Mouse (Mus musculus): Measurements from ENCODE around the gene Gpr179. TPM values are rescaled to one million over a fixed set of nuclear protein-coding genes. Genes with fewer than 3 reads are reported as not detected.
"Not testable (repeated sequence)": the region's sequence is repeated elsewhere in the genome, so short reads cannot be mapped to it uniquely, and the experiment has no call there.

The Gpr179 gene
- polyA plus RNA-seq, 1 experiment from 2014 or later = 0.70 TPM

GRCm38 (mm10) chr11:97314110-97314509 is 37.8 kb downstream of the Gpr179 start:
- WGBS = 91% methylated on average over 3 of the region's 3 CpGs
- Histone ChIP-seq H3K36me3 (replicated peaks) (no peaks in the 10 kb centered on the region), H3K4me1 (peaks cover 37% of the 10 kb centered on the region), H3K4me2 (no peak overlapping the region), H3K27me3 (replicated peaks) (no peaks in the 10 kb centered on the region), H3K9ac (no peak overlapping the region), H3K27ac (no peak overlapping the region), H3K9me3 (no peaks in the 10 kb centered on the region), H3K4me3 (no peak overlapping the region)
- no peak for ATAC-seq (replicated peaks)

DNA sequence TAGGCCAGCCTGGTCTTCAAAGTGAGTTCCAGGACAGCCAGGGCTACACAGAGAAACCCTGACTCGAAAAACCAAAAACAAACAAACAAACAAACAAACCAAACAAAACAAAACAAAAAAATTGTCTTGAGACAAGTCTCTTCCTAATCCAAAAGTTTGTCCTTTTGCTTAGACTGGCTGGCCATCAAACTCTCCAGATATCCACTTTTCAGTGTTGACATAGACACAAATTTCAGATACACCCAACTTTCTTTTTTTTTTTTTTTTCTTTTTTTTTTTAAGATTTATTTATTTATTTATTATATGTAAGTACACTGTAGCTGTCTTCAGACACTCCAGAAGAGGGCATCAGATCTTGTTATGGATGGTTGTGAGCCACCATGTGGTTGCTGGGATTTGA is 39.0 kb downstream of the Gpr179 start:
- not testable (repeated sequence) for H3K4me3 ChIP-seq; H3K9me3 ChIP-seq; ATAC-seq (replicated peaks); H3K4me2 ChIP-seq; H3K36me3 ChIP-seq (replicated peaks); H3K27ac ChIP-seq; H3K27me3 ChIP-seq (replicated peaks); H3K9ac ChIP-seq
- H3K4me1 ChIP-seq = peaks cover 37% of the 10 kb centered on the region
- 85% methylated on average over 1 of the region's 1 CpGs for WGBS

DNA sequence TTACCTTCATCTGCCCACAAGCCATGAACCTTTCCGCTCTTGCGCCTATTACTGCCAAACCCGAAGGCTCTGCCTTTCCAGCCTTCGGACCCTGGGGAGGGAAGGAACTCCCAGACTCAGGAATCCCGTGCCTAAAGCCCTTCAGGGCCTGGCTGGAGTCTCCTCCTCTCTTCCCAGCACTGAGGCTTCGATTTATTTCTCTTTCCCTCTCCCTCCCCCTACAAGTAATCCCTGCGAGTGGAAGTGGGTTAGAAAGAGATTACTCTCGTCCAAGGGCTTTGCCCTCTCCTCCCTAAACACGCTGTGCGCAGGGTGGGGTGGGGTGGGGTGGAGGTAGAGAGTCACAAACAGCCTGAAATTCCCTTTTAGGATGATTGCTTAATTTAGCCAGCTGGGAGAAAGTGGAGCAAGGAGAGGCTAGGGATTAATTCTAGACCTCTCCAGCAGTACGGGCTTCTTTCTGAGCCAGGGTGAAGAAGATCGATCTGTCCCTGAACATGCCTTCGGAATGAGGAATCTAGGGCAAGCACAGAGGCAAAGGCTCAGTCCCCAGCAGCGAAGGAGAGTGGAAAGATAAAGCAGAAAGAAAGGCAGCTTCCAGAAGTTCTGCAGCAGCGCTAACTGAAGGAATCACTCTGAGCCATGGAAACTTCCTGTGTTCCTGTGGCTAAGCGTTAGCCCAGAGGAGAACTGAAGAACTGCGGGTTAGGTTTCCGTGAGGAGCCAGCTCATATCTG is 40.8 kb downstream of the Gpr179 start:
- no peak for ATAC-seq (replicated peaks)
- Histone ChIP-seq H3K4me2 (peak overlapping the region; percentile 62), H3K27ac (peak overlapping the region; percentile 60; the same call in 1 of the 2 replicates), H3K27me3 (replicated peaks) (no peaks in the 10 kb centered on the region), H3K9ac (peak overlapping the region; percentile 1; the same call in 1 of the 2 replicates), H3K9me3 (no peaks in the 10 kb centered on the region), H3K36me3 (replicated peaks) (no peaks in the 10 kb centered on the region), H3K4me1 (peaks cover 28% of the 10 kb centered on the region), H3K4me3 (peak overlapping the region; percentile 20)
- 2% methylated on average over 18 of the region's 18 CpGs for WGBS

- ATAC-seq (replicated peaks) = peak; percentile 71
- H3K36me3 ChIP-seq (replicated peaks) = no peaks in the 10 kb centered on the region
- peak overlapping the region; percentile 34 for H3K4me3 ChIP-seq
- peaks cover 25% of the 10 kb centered on the region for H3K4me1 ChIP-seq
- WGBS = under 1% methylated on average over 25 of the region's 25 CpGs
- H3K9me3 ChIP-seq = no peaks in the 10 kb centered on the region
- H3K27ac ChIP-seq = no peak overlapping the region
- no peaks in the 10 kb centered on the region for H3K27me3 ChIP-seq (replicated peaks)
- H3K4me2 ChIP-seq = peak overlapping the region; percentile 62
- peak overlapping the region; percentile 41 for H3K9ac ChIP-seq
Observed at GRCm38 (mm10) chr11:97309911-97310571, 41.8 kb downstream of the Gpr179 start.

DNA sequence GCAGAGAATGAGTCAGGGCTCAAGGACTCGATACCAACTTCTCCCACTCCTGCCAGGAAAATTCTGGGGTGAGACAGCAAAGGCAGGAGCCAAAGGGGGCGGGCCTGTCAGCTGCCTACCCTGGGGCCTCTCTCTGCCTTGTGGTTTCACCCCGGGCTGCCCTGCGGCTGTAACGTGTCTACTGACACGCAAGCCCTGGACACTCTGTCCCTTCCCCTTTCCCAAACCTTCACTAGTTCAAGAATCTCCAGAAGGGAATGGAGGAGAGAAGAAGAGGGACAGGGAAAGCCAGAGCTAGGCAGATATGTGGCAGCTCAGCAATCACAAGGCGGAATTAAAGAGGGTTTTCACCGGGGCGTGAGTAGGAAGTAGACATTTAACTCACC is 42.4 kb downstream of the Gpr179 start:
- H3K9me3 ChIP-seq = no peaks in the 10 kb centered on the region
- H3K36me3 ChIP-seq (replicated peaks) = no peaks in the 10 kb centered on the region
- no peak overlapping the region for H3K27ac ChIP-seq
- H3K4me1 ChIP-seq = peaks cover 24% of the 10 kb centered on the region
- ATAC-seq (replicated peaks) = no peak
- H3K9ac ChIP-seq = peak overlapping the region; percentile 41
- H3K4me2 ChIP-seq = peak overlapping the region; percentile 62
- no peaks in the 10 kb centered on the region for H3K27me3 ChIP-seq (replicated peaks)
- WGBS = 3% methylated on average over 9 of the region's 9 CpGs
- peak overlapping the region; percentile 34 for H3K4me3 ChIP-seq

DNA sequence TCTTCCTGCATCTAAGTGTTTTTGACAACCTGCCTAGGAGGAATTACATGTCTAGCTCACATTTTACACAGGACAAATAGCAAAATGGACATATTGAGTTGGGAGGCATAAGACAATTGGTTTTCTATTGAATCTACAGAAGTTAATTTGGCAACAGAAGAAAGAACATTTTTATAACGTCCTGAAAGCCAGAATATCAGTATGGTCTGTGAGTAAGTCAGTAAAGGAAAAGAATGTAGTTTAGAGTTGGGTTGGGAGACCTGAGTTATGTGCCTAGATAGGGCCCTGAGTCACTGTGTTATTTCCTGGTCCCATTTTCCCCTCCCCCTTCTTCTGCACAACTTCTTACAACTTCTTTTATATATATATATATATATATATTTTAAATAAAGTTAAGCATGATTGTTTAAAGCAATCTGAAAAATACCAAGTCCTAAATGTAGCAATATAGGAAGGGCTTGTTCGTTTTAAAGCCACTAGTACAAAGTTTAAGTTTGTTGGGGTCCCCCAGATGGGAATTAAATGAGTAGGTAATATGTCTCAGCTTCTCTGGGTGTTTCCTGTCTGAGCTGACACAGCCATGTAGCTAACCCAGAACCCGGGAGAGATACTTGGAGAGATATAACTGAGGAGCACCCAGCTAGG is 42.9 kb downstream of the Gpr179 start:
- Histone ChIP-seq H3K4me2 (peak overlapping the region; percentile 62; the same call in 1 of the 2 replicates), H3K36me3 (replicated peaks) (no peaks in the 10 kb centered on the region), H3K9ac (no peak overlapping the region), H3K27me3 (replicated peaks) (no peaks in the 10 kb centered on the region), H3K4me1 (peaks cover 24% of the 10 kb centered on the region), H3K27ac (no peak overlapping the region), H3K4me3 (no peak overlapping the region), H3K9me3 (no peaks in the 10 kb centered on the region)
- ATAC-seq (replicated peaks) = no peak
- WGBS = 53% methylated on average over 3 of the region's 3 CpGs

DNA sequence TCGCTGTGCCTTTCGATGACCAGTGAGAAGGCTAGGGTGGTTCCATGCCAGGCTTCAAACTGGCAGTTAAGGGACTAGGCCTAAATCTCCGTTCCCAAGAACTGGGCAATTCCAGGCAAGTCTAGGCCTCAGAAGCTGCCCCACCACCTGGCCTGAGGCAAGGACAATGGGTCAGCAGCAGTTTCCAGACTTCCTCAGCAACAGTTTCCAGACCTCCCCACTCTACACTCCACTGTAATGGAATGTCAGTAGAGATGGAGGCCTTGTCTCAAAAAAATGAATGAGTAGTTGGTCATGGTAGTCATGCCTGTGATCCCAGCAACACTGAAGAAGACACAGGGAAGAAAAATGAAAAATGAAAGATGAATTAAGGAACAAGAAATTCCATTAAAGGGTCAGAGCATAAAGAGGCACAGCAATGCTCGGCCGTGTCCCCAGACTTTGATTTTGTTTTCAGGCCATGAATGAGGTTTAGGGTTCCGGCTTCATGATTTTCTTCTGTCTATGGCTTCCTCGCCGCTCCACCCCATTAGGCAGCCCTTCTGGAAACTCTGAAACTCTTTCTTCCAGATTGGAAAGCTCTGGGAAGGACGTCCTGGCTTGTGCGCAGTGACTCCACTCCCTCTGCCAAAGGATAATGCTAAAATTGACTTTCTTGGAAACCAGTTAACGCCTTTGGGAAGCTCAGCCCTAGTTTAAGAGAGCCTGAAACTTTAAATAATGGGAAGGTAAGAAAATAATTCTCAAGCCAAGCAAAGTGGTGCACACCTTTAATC is 44.4 kb downstream of the Gpr179 start:
- Histone ChIP-seq H3K9me3 (no peaks in the 10 kb centered on the region), H3K27ac (no peak overlapping the region), H3K9ac (no peak overlapping the region), H3K4me3 (no peak overlapping the region), H3K27me3 (replicated peaks) (no peaks in the 10 kb centered on the region), H3K4me2 (no peak overlapping the region), H3K4me1 (peaks cover 24% of the 10 kb centered on the region), H3K36me3 (replicated peaks) (no peaks in the 10 kb centered on the region)
- 93% methylated on average over 11 of the region's 11 CpGs for WGBS
- ATAC-seq (replicated peaks) = no peak

GRCm38 (mm10) chr11:97304631-97305030 is 47.2 kb downstream of the Gpr179 start:
- ATAC-seq (replicated peaks) = no peak
- Histone ChIP-seq H3K27ac (no peak overlapping the region), H3K9me3 (no peaks in the 10 kb centered on the region), H3K4me1 (peaks cover 4% of the 10 kb centered on the region), H3K36me3 (replicated peaks) (no peaks in the 10 kb centered on the region), H3K27me3 (replicated peaks) (no peaks in the 10 kb centered on the region), H3K4me2 (no peak overlapping the region), H3K4me3 (no peak overlapping the region), H3K9ac (no peak overlapping the region)
- WGBS = 89% methylated on average over 5 of the region's 5 CpGs

DNA sequence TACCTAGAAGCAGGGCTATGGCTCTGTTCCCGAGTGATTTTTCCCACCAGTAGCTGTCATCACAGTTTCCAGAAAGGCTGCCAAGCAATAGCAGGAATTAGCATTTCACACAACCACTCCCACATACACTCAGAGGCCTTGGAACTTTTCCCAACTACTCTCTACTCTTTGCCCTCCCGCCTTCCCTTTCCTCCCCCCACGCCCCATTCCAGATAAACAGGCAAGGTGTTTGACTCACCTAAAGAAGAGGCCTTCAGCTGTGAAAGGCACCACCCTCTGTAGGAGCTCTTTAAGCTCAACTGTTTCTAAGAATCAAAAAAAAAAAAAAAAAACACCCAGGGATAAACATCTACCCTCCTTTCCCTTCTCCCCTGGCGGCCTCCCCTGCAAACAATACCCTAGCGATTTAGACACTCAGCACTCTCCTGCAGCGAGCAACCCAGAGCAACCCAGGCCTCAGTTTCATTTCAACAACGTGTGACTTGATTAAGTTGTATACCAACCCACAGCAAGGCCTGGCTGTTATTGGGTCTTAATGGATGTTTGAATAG is 49.6 kb downstream of the Gpr179 start:
- no peak for ATAC-seq (replicated peaks)
- 27% methylated on average over 7 of the region's 7 CpGs for WGBS

DNA sequence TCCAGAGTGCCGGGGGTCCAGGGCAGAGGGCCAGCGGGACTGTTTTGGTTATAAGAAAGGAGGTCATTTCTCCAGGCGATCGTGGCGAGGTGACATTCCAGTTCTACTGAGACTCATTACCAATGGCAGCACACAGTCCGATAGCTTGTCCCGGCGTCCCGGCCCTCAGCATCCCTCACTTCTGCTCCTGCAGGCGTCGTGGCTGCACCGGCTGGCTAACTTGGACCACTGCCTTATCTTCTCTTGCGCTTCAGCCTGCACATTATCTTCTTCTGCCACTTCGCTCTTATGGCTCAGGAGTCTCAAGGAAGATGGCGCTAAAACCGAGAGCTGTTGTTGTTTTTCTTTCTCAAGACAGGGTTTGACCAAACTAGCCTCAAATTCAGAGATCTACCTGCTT is 50.5 kb downstream of the Gpr179 start:
- Histone ChIP-seq H3K9ac (no peak overlapping the region), H3K4me3 (no peak overlapping the region), H3K27me3 (replicated peaks) (no peaks in the 10 kb centered on the region), H3K4me2 (no peak overlapping the region), H3K4me1 (no peaks in the 10 kb centered on the region; the same call in 1 of the 2 replicates), H3K27ac (no peak overlapping the region), H3K36me3 (replicated peaks) (no peaks in the 10 kb centered on the region), H3K9me3 (no peaks in the 10 kb centered on the region)
- ATAC-seq (replicated peaks) = no peak
- WGBS = 90% methylated on average over 16 of the region's 16 CpGs

More for the DNA sequence above, 49.6 kb downstream of the Gpr179 start:
- no peak overlapping the region for H3K9ac ChIP-seq
- no peak overlapping the region for H3K4me3 ChIP-seq
- no peak overlapping the region for H3K27ac ChIP-seq
- H3K4me2 ChIP-seq = no peak overlapping the region
- no peaks in the 10 kb centered on the region for H3K9me3 ChIP-seq
- H3K27me3 ChIP-seq (replicated peaks) = no peaks in the 10 kb centered on the region
- no peaks in the 10 kb centered on the region for H3K36me3 ChIP-seq (replicated peaks)
- no peaks in the 10 kb centered on the region; the same call in 1 of the 2 replicates for H3K4me1 ChIP-seq

- 96% methylated on average over 2 of the region's 2 CpGs for WGBS
- no peak for ATAC-seq (replicated peaks)
- H3K27me3 ChIP-seq (replicated peaks) = no peaks in the 10 kb centered on the region
- no peaks in the 10 kb centered on the region for H3K9me3 ChIP-seq
- no peaks in the 10 kb centered on the region; the same call in 1 of the 2 replicates for H3K4me1 ChIP-seq
- no peak overlapping the region for H3K4me2 ChIP-seq
- H3K9ac ChIP-seq = no peak overlapping the region
- H3K36me3 ChIP-seq (replicated peaks) = no peaks in the 10 kb centered on the region
- H3K4me3 ChIP-seq = no peak overlapping the region
- no peak overlapping the region for H3K27ac ChIP-seq
Observed at GRCm38 (mm10) chr11:97299939-97300338, 51.9 kb downstream of the Gpr179 start.

DNA sequence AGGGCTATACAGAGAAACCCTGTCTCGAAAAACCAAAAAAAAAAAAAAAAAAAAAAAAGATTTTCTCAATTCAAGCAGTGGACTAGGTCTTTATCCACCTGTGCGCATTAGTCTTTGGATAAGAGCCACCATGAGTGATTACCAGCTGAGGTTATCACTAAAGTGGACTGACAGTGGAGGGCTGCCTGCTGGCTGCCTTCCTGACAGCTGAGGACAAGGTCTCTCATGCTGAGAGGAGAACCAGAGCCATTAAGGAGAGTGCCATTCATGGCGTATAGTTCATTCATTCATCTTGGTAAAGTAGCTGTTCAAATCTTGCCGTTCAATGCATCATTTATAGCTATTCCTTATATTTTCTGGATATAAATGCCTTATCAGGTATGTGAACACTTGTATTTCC is 55.3 kb downstream of the Gpr179 start:
- Histone ChIP-seq H3K4me3 (no peak overlapping the region), H3K36me3 (replicated peaks) (no peaks in the 10 kb centered on the region), H3K9ac (no peak overlapping the region), H3K9me3 (no peaks in the 10 kb centered on the region), H3K4me1 (no peaks in the 10 kb centered on the region), H3K4me2 (no peak overlapping the region), H3K27ac (no peak overlapping the region), H3K27me3 (replicated peaks) (no peaks in the 10 kb centered on the region)
- WGBS = 95% methylated on average over 3 of the region's 4 CpGs
- no peak for ATAC-seq (replicated peaks)
